In the genomic region with DNA sequence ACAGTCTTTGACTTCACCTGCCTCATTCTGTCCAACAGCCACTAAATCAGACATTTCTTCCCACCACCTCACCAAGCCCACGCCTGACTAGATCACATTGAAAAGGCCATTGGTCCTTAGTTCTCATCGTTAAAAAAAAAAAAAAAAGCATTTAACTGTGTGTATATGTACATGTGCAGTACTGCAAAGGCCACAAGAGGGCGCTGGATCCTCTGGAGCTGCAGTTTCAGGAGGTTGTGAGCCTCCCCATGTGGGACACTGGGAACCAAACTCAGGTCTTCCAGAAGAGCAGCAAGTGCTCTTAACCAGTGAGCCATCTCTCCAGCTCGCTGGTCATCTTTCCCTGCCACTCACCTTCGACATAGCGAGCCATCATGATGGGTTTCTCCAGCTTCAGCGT, we compare ENCODE assay signal across 18 mouse cellular contexts. TPM values are rescaled to one million over a fixed set of nuclear protein-coding genes. Genes with fewer than 3 reads are reported as not detected.
DNase-seq lines count a peak whose midpoint lies in the region; ATAC-seq and TF ChIP-seq lines count a peak whose summit lies in the region.
"Had no signal": no experiment of that assay in that cellular context is flagged by ENCODE, and none has a peak within 500 bp of the region (broad histone marks: within the 10 kb centered on the region; RNA-seq: fewer than 3 reads in every experiment).

No protein-coding gene starts in this region.

- no peaks in the 10 kb centered on the region for H3K4me1 ChIP-seq in intestine, postnatal 0 days (replicated peaks; ENCODE audit: control insufficient read depth, insufficient read depth, low read length)
- no peaks in the 10 kb centered on the region for H3K4me1 ChIP-seq in intestine, embryonic 15.5 days (replicated peaks)
- H3K4me1 ChIP-seq in testis, adult 2 months (ENCODE audit: control insufficient read depth, insufficient read depth, low read length) = no peaks in the 10 kb centered on the region
- H3K4me1 ChIP-seq: kidney, embryonic 15.5 days; limb, embryonic 13.5 days had no signal

- no peak for ATAC-seq in intestine, postnatal 0 days
- no peak for ATAC-seq in intestine, embryonic 15.5 days
- ATAC-seq: forebrain, embryonic 13.5 days had no signal

- H3K27ac ChIP-seq in intestine, postnatal 0 days (ENCODE audit: low read depth, low read length) = no peak overlapping the region
- no peak overlapping the region for H3K27ac ChIP-seq in intestine, embryonic 15.5 days
- no peak overlapping the region for H3K27ac ChIP-seq in testis, adult 2 months (ENCODE audit: control insufficient read depth, insufficient read depth, low read depth, low read length)
- H3K27ac ChIP-seq: forebrain, embryonic 13.5 days; kidney, embryonic 15.5 days; limb, embryonic 13.5 days; neural tube, embryonic 13.5 days had no signal

- 83% methylated on average over 7 of the region's 7 CpGs for WGBS in intestine, postnatal 0 days
- WGBS in intestine, embryonic 15.5 days = 78% methylated on average over 7 of the region's 7 CpGs

- no peaks in the 10 kb centered on the region for H3K27me3 ChIP-seq in intestine, postnatal 0 days (replicated peaks; ENCODE audit: control insufficient read depth, insufficient read depth, low read length)
- H3K27me3 ChIP-seq in intestine, embryonic 15.5 days (replicated peaks) = no peaks in the 10 kb centered on the region
- no peaks in the 10 kb centered on the region for H3K27me3 ChIP-seq in testis, adult 2 months (ENCODE audit: control insufficient read depth, insufficient read depth, low read length)
- H3K27me3 ChIP-seq: forebrain, embryonic 13.5 days; kidney, embryonic 15.5 days; limb, embryonic 13.5 days; neural tube, embryonic 13.5 days had no signal

- H3K4me2 ChIP-seq in intestine, postnatal 0 days (replicated peaks; ENCODE audit: low read depth) = no peak overlapping the region
- no peak overlapping the region for H3K4me2 ChIP-seq in intestine, embryonic 15.5 days (replicated peaks)
- H3K4me2 ChIP-seq: forebrain, embryonic 13.5 days; kidney, embryonic 15.5 days; limb, embryonic 13.5 days; midbrain, embryonic 11.5 days; neural tube, embryonic 13.5 days had no signal

- no peak for TF ChIP-seq POLR2A in testis, adult 2 months (IDR thresholded peaks at IDR 0.05; ENCODE audit: control insufficient read depth, low read depth, low read length)

- H3K9me3 ChIP-seq in intestine, postnatal 0 days (ENCODE audit: control insufficient read depth) = no peaks in the 10 kb centered on the region
- H3K9me3 ChIP-seq in intestine, embryonic 15.5 days = no peaks in the 10 kb centered on the region
- H3K9me3 ChIP-seq: forebrain, embryonic 13.5 days; kidney, embryonic 15.5 days; limb, embryonic 13.5 days; neural tube, embryonic 13.5 days had no signal

- TF ChIP-seq CTCF in intestine, postnatal 0 days (IDR thresholded peaks at IDR 0.05; ENCODE audit: low read depth) = peak; percentile 36
- peak; percentile 59; the same call in 1 of the 2 replicates for TF ChIP-seq CTCF in testis, adult 2 months (IDR thresholded peaks at IDR 0.05; ENCODE audit: control insufficient read depth, insufficient read depth, insufficient replicate concordance, low read depth, low read length)

- no peak overlapping the region for H3K4me3 ChIP-seq in intestine, postnatal 0 days (ENCODE audit: low read depth, low read length)
- H3K4me3 ChIP-seq in intestine, embryonic 15.5 days (replicated peaks) = no peak overlapping the region
- no peak overlapping the region for H3K4me3 ChIP-seq in testis, adult 2 months (ENCODE audit: control insufficient read depth, low read depth, low read length)
- H3K4me3 ChIP-seq: forebrain, embryonic 13.5 days; kidney, embryonic 15.5 days; limb, embryonic 13.5 days; neural tube, embryonic 13.5 days had no signal

- no peaks in the 10 kb centered on the region for H3K36me3 ChIP-seq in intestine, postnatal 0 days (ENCODE audit: control insufficient read depth, insufficient read depth)
- no peaks in the 10 kb centered on the region for H3K36me3 ChIP-seq in intestine, embryonic 15.5 days
- no peaks in the 10 kb centered on the region for H3K36me3 ChIP-seq in testis, adult 2 months (ENCODE audit: control insufficient read depth, insufficient read depth, low read length)
- H3K36me3 ChIP-seq: kidney, embryonic 15.5 days; limb, embryonic 13.5 days; neural tube, embryonic 13.5 days had no signal

- H3K9ac ChIP-seq in intestine, postnatal 0 days (ENCODE audit: low read depth, low read length) = no peak overlapping the region
- no peak overlapping the region for H3K9ac ChIP-seq in intestine, embryonic 15.5 days
- H3K9ac ChIP-seq: forebrain, embryonic 13.5 days; kidney, embryonic 15.5 days; limb, embryonic 13.5 days; neural tube, embryonic 13.5 days had no signal

- DNase-seq in testis, postnatal 10 days (ENCODE audit: low spot score) = no peak
- DNase-seq in NIH3T3 (ENCODE audit: low read depth) = peak; percentile 9
- DNase-seq in thymus, adult 18-20 months = no peak
- DNase-seq in frontal cortex, adult 2 months (ENCODE audit: extremely low spot score in 1 of 2, low spot score in 1 of 2) = no peak
- DNase-seq: cerebellum, adult 11 months; cerebellum, postnatal 25 days; heart, adult 11 months; lung, adult 18-20 months; lung, postnatal 4 days; right cerebral cortex, postnatal 25 days had no signal

RNA-seq across cellular contexts. Expression of a gene that starts 22.1 kb away (rescaled TPM):
- polyA plus RNA-seq in intestine, postnatal 0 days (2015; fragmentation: Nextera tagmentation; extraction: Ambion mirVana) = 2.7 and 3.5 TPM in 2 replicates
- 3.0 and 3.2 TPM in 2 replicates for polyA plus RNA-seq in intestine, embryonic 15.5 days (2015; fragmentation: Nextera tagmentation; extraction: Ambion mirVana)
- 0.69 TPM in 1 of 2 replicates, not detected in the other for polyA plus RNA-seq in testis, adult 2 months (2012; rRNA removed)
- 12.3 and 12.5 TPM in 2 replicates for polyA plus RNA-seq in frontal cortex, adult 2 months (2012; rRNA removed)
